In genomic region chr13:101728816-101729215, GRCm38 (mm10) we compare ENCODE assay signal across 9 mouse cellular contexts. TPM values are rescaled to one million over a fixed set of nuclear protein-coding genes. Genes with fewer than 3 reads are reported as not detected.
DNase-seq lines count a peak whose midpoint lies in the region; ATAC-seq lines count a peak whose summit lies in the region.
"Had no signal": no experiment of that assay in that cellular context is flagged by ENCODE, and none has a peak within 500 bp of the region (broad histone marks: within the 10 kb centered on the region; RNA-seq: fewer than 3 reads in every experiment).

No protein-coding gene starts in this region.

- H3K27me3 ChIP-seq in neural tube, embryonic 13.5 days: no peaks in the 10 kb centered on the region
- 0 out of 2 replicates have a peak, but pooled peaks cover 3% of the 10 kb centered on the region for H3K27me3 ChIP-seq in embryonic facial prominence, embryonic 10.5 days (replicated peaks; ENCODE audit: low read depth, poor library complexity, severe bottlenecking)
- peaks cover 35% of the 10 kb centered on the region for H3K27me3 ChIP-seq in limb, embryonic 13.5 days

- peak; percentile 51 for DNase-seq in gastrocnemius, postnatal 14 days
- no peak for DNase-seq in gastrocnemius, adult 18-20 months (ENCODE audit: low spot score)
- no peak for DNase-seq in neural tube, embryonic 10.5 days (ENCODE audit: extremely low spot score, low spot score)
- DNase-seq in embryonic facial prominence, embryonic 10.5 days (ENCODE audit: low spot score): peak; percentile 56
- no peak for DNase-seq in natural killer cell, adult 2 months (ENCODE audit: low spot score in 2 of 2)
- no peak for DNase-seq in spleen, postnatal 14 days (ENCODE audit: low spot score in 2 of 2)

- no peaks in the 10 kb centered on the region for H3K36me3 ChIP-seq in neural tube, embryonic 13.5 days
- no peaks in the 10 kb centered on the region for H3K36me3 ChIP-seq in embryonic facial prominence, embryonic 10.5 days (replicated peaks)
- H3K36me3 ChIP-seq in limb, embryonic 13.5 days: no peaks in the 10 kb centered on the region

- no peak overlapping the region for H3K4me3 ChIP-seq in neural tube, embryonic 13.5 days
- H3K4me3 ChIP-seq in embryonic facial prominence, embryonic 10.5 days: no peak overlapping the region
- H3K4me3 ChIP-seq in limb, embryonic 13.5 days: no peak overlapping the region
- H3K4me3 ChIP-seq: myocyte had no signal

- intact Hi-C loops in gastrocnemius, postnatal 14 days (cut with DNase I; ENCODE audit: low total_unique reads): loop anchor here (10.0 kb wide), 1 partner anchor 916 kb away; no protein-coding TSS in a partner anchor

- 0 out of 2 replicates have a peak overlapping the region, but pooled peaks have one; percentile 1 for H3K27ac ChIP-seq in neural tube, embryonic 13.5 days (replicated peaks)
- H3K27ac ChIP-seq in embryonic facial prominence, embryonic 10.5 days (replicated peaks): no peak overlapping the region
- H3K27ac ChIP-seq in limb, embryonic 13.5 days: peak overlapping the region; percentile 15; the same call in 1 of the 2 replicates

- H3K9me3 ChIP-seq in neural tube, embryonic 13.5 days: no peaks in the 10 kb centered on the region
- H3K9me3 ChIP-seq in embryonic facial prominence, embryonic 10.5 days: no peaks in the 10 kb centered on the region
- H3K9me3 ChIP-seq in limb, embryonic 13.5 days: no peaks in the 10 kb centered on the region

- ATAC-seq in neural tube, embryonic 13.5 days (ENCODE audit: low read depth): no peak
- ATAC-seq in limb, embryonic 13.5 days (ENCODE audit: low FRiP score, low read depth): no peak

- H3K4me1 ChIP-seq in neural tube, embryonic 13.5 days (replicated peaks): peaks cover 33% of the 10 kb centered on the region
- H3K4me1 ChIP-seq in embryonic facial prominence, embryonic 10.5 days: peaks cover 37% of the 10 kb centered on the region
- H3K4me1 ChIP-seq in limb, embryonic 13.5 days: peaks cover 57% of the 10 kb centered on the region

- H3K9ac ChIP-seq in neural tube, embryonic 13.5 days: no peak overlapping the region
- H3K9ac ChIP-seq in limb, embryonic 13.5 days: no peak overlapping the region

- WGBS in neural tube, embryonic 13.5 days: 71% methylated on average over 7 of the region's 7 CpGs
- 59% methylated on average over 7 of the region's 7 CpGs for WGBS in embryonic facial prominence, embryonic 10.5 days
- 55% methylated on average over 7 of the region's 7 CpGs for WGBS in limb, embryonic 13.5 days

- H3K4me2 ChIP-seq in neural tube, embryonic 13.5 days: no peak overlapping the region
- H3K4me2 ChIP-seq in limb, embryonic 13.5 days (replicated peaks): no peak overlapping the region

RNA-seq across cellular contexts. Expression of gene Pik3r1, which starts 39.2 kb away (rescaled TPM):
- 10 to 100 TPM; 26.3 to 38.8 TPM for total RNA-seq in gastrocnemius, postnatal 14 days (2021)
- total RNA-seq in gastrocnemius, adult 18-20 months (2021): 10 to 100 TPM; 21.7 to 30.2 TPM
- 47.9 and 57.3 TPM in 2 replicates for polyA plus RNA-seq in neural tube, embryonic 13.5 days (2015; fragmentation: Nextera tagmentation; extraction: Ambion mirVana)
- polyA plus RNA-seq in embryonic facial prominence, embryonic 10.5 days (2016; fragmentation: Nextera tagmentation; extraction: Ambion mirVana): 14.7 and 18.9 TPM in 2 replicates
- polyA plus RNA-seq in limb, embryonic 13.5 days (2015; fragmentation: Nextera tagmentation; extraction: Ambion mirVana): 44.4 TPM in 2 replicates

Comparison
In these comparisons a context has a peak if more than half of its experiments do, and no peak if none do; other contexts are left out.
1. DNase-seq: peak in gastrocnemius, postnatal 14 days (single experiment) and embryonic facial prominence, embryonic 10.5 days (single experiment); none in gastrocnemius, adult 18-20 months (single experiment), neural tube, embryonic 10.5 days (single experiment), natural killer cell, adult 2 months (0 of 2) and spleen, postnatal 14 days (0 of 2).